Mouse (Mus musculus): Measurements from ENCODE around the gene Auts2. TPM values are rescaled to one million over a fixed set of nuclear protein-coding genes. Genes with fewer than 3 reads are reported as not detected.

The Auts2 gene
- polyA plus RNA-seq, 1 experiment from 2014 or later: 4.4 TPM

- Histone ChIP-seq H3K27me3 (replicated peaks; ENCODE audit: insufficient read depth, low read length) (no peaks in the 10 kb centered on the region), H3K36me3 (ENCODE audit: insufficient read depth, low read length) (no peaks in the 10 kb centered on the region), H3K9me3 (ENCODE audit: low read length) (no peaks in the 10 kb centered on the region), H3K9ac (replicated peaks; ENCODE audit: low read depth) (no peak overlapping the region), H3K4me2 (replicated peaks; ENCODE audit: low read depth, low read length) (no peak overlapping the region), H3K4me1 (ENCODE audit: insufficient read depth, low read depth, low read length) (no peaks in the 10 kb centered on the region), H3K4me3 (ENCODE audit: low read depth, low read length) (no peak overlapping the region), H3K27ac (ENCODE audit: low read length) (no peak overlapping the region)
- TF ChIP-seq EP300 (IDR thresholded peaks at IDR 0.05) (no peak), CTCF (IDR thresholded peaks at IDR 0.05) (no peak)
- DNase-seq (ENCODE audit: low spot score): no peak
- WGBS: 91% methylated on average over 7 of the region's 7 CpGs
- ATAC-seq: no peak
Measured at GRCm38 (mm10) chr5:131664657-131665056, 878.5 kb downstream of the Auts2 start.

GRCm38 (mm10) chr5:131662657-131663056, 880.5 kb downstream of the Auts2 start:
- Histone ChIP-seq H3K27ac (ENCODE audit: low read length) (no peak overlapping the region), H3K36me3 (ENCODE audit: insufficient read depth, low read length) (no peaks in the 10 kb centered on the region), H3K27me3 (replicated peaks; ENCODE audit: insufficient read depth, low read length) (no peaks in the 10 kb centered on the region), H3K4me3 (ENCODE audit: low read depth, low read length) (no peak overlapping the region), H3K9ac (replicated peaks; ENCODE audit: low read depth) (no peak overlapping the region), H3K4me1 (ENCODE audit: insufficient read depth, low read depth, low read length) (no peaks in the 10 kb centered on the region), H3K9me3 (ENCODE audit: low read length) (no peaks in the 10 kb centered on the region), H3K4me2 (replicated peaks; ENCODE audit: low read depth, low read length) (no peak overlapping the region)
- DNase-seq (ENCODE audit: low spot score): no peak
- ATAC-seq: no peak
- 84% methylated on average over 2 of the region's 2 CpGs for WGBS
- no peak for TF ChIP-seq EP300 (IDR thresholded peaks at IDR 0.05)
- no peak for TF ChIP-seq CTCF (IDR thresholded peaks at IDR 0.05)

- WGBS: 97% methylated on average over 19 of the region's 19 CpGs
- no peak for ATAC-seq
- no peaks in the 10 kb centered on the region for H3K4me1 ChIP-seq (ENCODE audit: insufficient read depth, low read depth, low read length)
Measured at GRCm38 (mm10) chr5:131658822-131659515, 884.2 kb downstream of the Auts2 start.

GRCm38 (mm10) chr5:131654206-131654605, 888.9 kb downstream of the Auts2 start:
- Histone ChIP-seq H3K27me3 (replicated peaks; ENCODE audit: insufficient read depth, low read length) (no peaks in the 10 kb centered on the region), H3K36me3 (ENCODE audit: insufficient read depth, low read length) (no peaks in the 10 kb centered on the region), H3K9ac (replicated peaks; ENCODE audit: low read depth) (no peak overlapping the region), H3K4me3 (ENCODE audit: low read depth, low read length) (no peak overlapping the region), H3K9me3 (ENCODE audit: low read length) (no peaks in the 10 kb centered on the region), H3K4me1 (ENCODE audit: insufficient read depth, low read depth, low read length) (no peaks in the 10 kb centered on the region), H3K27ac (ENCODE audit: low read length) (no peak overlapping the region), H3K4me2 (replicated peaks; ENCODE audit: low read depth, low read length) (no peak overlapping the region)
- ATAC-seq: no peak
- DNase-seq (ENCODE audit: low spot score): no peak
- 90% methylated on average over 7 of the region's 7 CpGs for WGBS
- TF ChIP-seq EP300 (IDR thresholded peaks at IDR 0.05): no peak

More at GRCm38 (mm10) chr5:131658822-131659515, 884.2 kb downstream of the Auts2 start:
- no peak overlapping the region for H3K27ac ChIP-seq (ENCODE audit: low read length)
- no peak for DNase-seq (ENCODE audit: low spot score)
- H3K4me2 ChIP-seq (replicated peaks; ENCODE audit: low read depth, low read length): no peak overlapping the region
- H3K4me3 ChIP-seq (ENCODE audit: low read depth, low read length): no peak overlapping the region
- no peaks in the 10 kb centered on the region for H3K36me3 ChIP-seq (ENCODE audit: insufficient read depth, low read length)
- no peak overlapping the region for H3K9ac ChIP-seq (replicated peaks; ENCODE audit: low read depth)
- no peaks in the 10 kb centered on the region for H3K9me3 ChIP-seq (ENCODE audit: low read length)
- no peaks in the 10 kb centered on the region for H3K27me3 ChIP-seq (replicated peaks; ENCODE audit: insufficient read depth, low read length)
- TF ChIP-seq EP300 (IDR thresholded peaks at IDR 0.05) (no peak), CTCF (IDR thresholded peaks at IDR 0.05) (no peak)

- Histone ChIP-seq H3K36me3 (ENCODE audit: insufficient read depth, low read length) (no peaks in the 10 kb centered on the region), H3K27me3 (replicated peaks; ENCODE audit: insufficient read depth, low read length) (no peaks in the 10 kb centered on the region), H3K9me3 (ENCODE audit: low read length) (no peaks in the 10 kb centered on the region), H3K9ac (replicated peaks; ENCODE audit: low read depth) (no peak overlapping the region), H3K4me1 (ENCODE audit: insufficient read depth, low read depth, low read length) (no peaks in the 10 kb centered on the region), H3K4me2 (replicated peaks; ENCODE audit: low read depth, low read length) (no peak overlapping the region), H3K27ac (ENCODE audit: low read length) (no peak overlapping the region), H3K4me3 (ENCODE audit: low read depth, low read length) (no peak overlapping the region)
- no peak for TF ChIP-seq EP300 (IDR thresholded peaks at IDR 0.05)
- TF ChIP-seq CTCF (IDR thresholded peaks at IDR 0.05): no peak
- no peak for DNase-seq (ENCODE audit: low spot score)
- no peak for ATAC-seq
- 59% methylated on average over 11 of the region's 11 CpGs for WGBS
Measured at GRCm38 (mm10) chr5:131650381-131650891, 892.7 kb downstream of the Auts2 start.

GRCm38 (mm10) chr5:131647683-131648119, 895.4 kb downstream of the Auts2 start:
- Histone ChIP-seq H3K4me3 (ENCODE audit: low read depth, low read length) (no peak overlapping the region), H3K27me3 (replicated peaks; ENCODE audit: insufficient read depth, low read length) (no peaks in the 10 kb centered on the region), H3K27ac (ENCODE audit: low read length) (no peak overlapping the region), H3K9me3 (ENCODE audit: low read length) (no peaks in the 10 kb centered on the region), H3K36me3 (ENCODE audit: insufficient read depth, low read length) (no peaks in the 10 kb centered on the region), H3K4me1 (ENCODE audit: insufficient read depth, low read depth, low read length) (no peaks in the 10 kb centered on the region), H3K9ac (replicated peaks; ENCODE audit: low read depth) (no peak overlapping the region), H3K4me2 (replicated peaks; ENCODE audit: low read depth, low read length) (no peak overlapping the region)
- DNase-seq (ENCODE audit: low spot score) (peak; percentile 74), ATAC-seq (peak; percentile 76)
- WGBS: 14% methylated on average over 4 of the region's 4 CpGs
- TF ChIP-seq EP300 (IDR thresholded peaks at IDR 0.05) (no peak), CTCF (IDR thresholded peaks at IDR 0.05) (no peak)

Measured in lung, postnatal 0 days (tissue).